Mouse (Mus musculus): ENCODE data around the gene Ctsl. TPM values are rescaled to one million over a fixed set of nuclear protein-coding genes. Genes with fewer than 3 reads are reported as not detected.

Gene Ctsl
- total RNA-seq, 1 experiment, result 326 TPM

DNA sequence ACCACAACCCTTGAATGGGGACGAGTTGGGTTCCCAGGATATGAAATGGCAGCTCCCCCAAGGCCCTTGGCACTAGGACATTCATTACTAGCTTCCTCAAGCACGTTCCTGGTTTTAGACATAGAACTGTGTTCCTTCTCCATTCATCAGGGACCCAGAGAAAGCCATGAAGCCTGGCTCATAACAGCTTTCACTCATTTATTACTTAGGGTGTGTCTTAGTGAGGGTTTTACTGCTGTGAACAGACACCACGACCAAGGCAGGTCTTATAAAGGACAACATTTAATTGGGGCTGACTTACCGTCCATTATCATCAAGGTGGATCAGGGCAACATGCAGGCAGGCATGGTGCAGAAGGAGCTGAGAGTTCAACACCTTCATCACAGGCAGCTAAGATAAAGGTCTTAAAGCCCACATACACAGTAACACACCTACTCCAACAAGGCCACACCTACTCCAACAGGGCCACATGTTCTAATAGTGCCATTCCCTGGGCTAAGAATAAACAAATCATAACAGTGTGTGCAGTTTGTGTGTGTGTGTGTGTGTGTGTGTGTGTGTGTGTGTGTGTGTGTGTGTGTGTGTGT is 35.1 kb downstream of the Ctsl start:
- H3K9me3 ChIP-seq (ENCODE audit: control insufficient read depth, insufficient read depth, low read depth, low read length), result no peaks in the 10 kb centered on the region
- H3K9ac ChIP-seq (ENCODE audit: insufficient read depth, low read depth, low read length, poor library complexity, severe bottlenecking), result no peak overlapping the region
- no peaks in the 10 kb centered on the region for H3K4me1 ChIP-seq (ENCODE audit: control insufficient read depth in 2 of 2, insufficient read depth in 2 of 2, low read length in 2 of 2, poor library complexity in 1 of 2)
- no peak for DNase-seq (ENCODE audit: low read depth, low spot score)
- no peak for TF ChIP-seq ZC3H11A (IDR thresholded peaks at IDR 0.05; ENCODE audit: borderline replicate concordance, low read depth, low read length)
- TF ChIP-seq MAFK (IDR thresholded peaks at IDR 0.05; ENCODE audit: insufficient read depth, low read depth, low read length), result no peak
- no peak for TF ChIP-seq ZNF384 (IDR thresholded peaks at IDR 0.05; ENCODE audit: low read depth, low read length)
- no peak for TF ChIP-seq HCFC1 (IDR thresholded peaks at IDR 0.05; ENCODE audit: borderline replicate concordance, insufficient read depth, low read length)
- no peak for TF ChIP-seq CHD2 (IDR thresholded peaks at IDR 0.05; ENCODE audit: low read depth, low read length)
- in situ Hi-C loops (cut with MboI; ENCODE audit: low sequenced_read_pairs in 2 of 2, unreplicated experiment in 2 of 2), result no loop called here
- H3K27ac ChIP-seq (ENCODE audit: insufficient read depth, low read depth, low read length, poor library complexity, severe bottlenecking), result no peak overlapping the region
- no peak overlapping the region for H3K4me3 ChIP-seq (ENCODE audit: insufficient read depth in 1 of 2, low read depth in 1 of 2, low read length in 2 of 2, poor library complexity in 1 of 2, severe bottlenecking in 1 of 2)
- H3K36me3 ChIP-seq (ENCODE audit: control insufficient read depth, insufficient read depth, low read length, poor library complexity, severe bottlenecking), result no peaks in the 10 kb centered on the region

DNA sequence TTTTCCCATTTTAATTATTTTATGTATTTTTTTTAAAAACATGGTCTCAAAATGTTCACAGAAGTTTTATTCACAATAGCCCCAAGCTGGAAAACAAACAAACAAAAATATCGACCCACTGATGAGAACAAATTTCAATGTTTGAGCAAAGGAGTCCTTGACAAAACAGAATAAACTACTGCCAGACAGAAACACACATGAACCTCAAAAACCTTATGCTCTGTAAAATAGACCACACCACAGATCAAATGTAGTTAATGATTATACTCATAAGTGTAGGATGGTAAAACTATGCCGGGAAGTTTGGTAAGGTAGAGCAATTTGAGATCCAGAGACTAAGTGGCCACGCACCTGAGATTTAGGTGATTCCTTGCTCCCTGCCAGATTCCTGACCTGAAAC is 37.6 kb downstream of the Ctsl start:
- no peak overlapping the region for H3K9ac ChIP-seq (ENCODE audit: insufficient read depth, low read depth, low read length, poor library complexity, severe bottlenecking)
- no peaks in the 10 kb centered on the region for H3K4me1 ChIP-seq (ENCODE audit: control insufficient read depth in 2 of 2, insufficient read depth in 2 of 2, low read length in 2 of 2, poor library complexity in 1 of 2)
- no peaks in the 10 kb centered on the region for H3K9me3 ChIP-seq (ENCODE audit: control insufficient read depth, insufficient read depth, low read depth, low read length)
- DNase-seq (ENCODE audit: low read depth, low spot score), result no peak
- in situ Hi-C loops (cut with MboI; ENCODE audit: low sequenced_read_pairs in 2 of 2, unreplicated experiment in 2 of 2), result no loop called here
- no peak for TF ChIP-seq ZC3H11A (IDR thresholded peaks at IDR 0.05; ENCODE audit: borderline replicate concordance, low read depth, low read length)
- no peak for TF ChIP-seq CHD2 (IDR thresholded peaks at IDR 0.05; ENCODE audit: low read depth, low read length)
- no peak for TF ChIP-seq HCFC1 (IDR thresholded peaks at IDR 0.05; ENCODE audit: borderline replicate concordance, insufficient read depth, low read length)
- TF ChIP-seq MAFK (IDR thresholded peaks at IDR 0.05; ENCODE audit: insufficient read depth, low read depth, low read length), result no peak
- TF ChIP-seq ZNF384 (IDR thresholded peaks at IDR 0.05; ENCODE audit: low read depth, low read length), result no peak
- H3K4me3 ChIP-seq (ENCODE audit: insufficient read depth in 1 of 2, low read depth in 1 of 2, low read length in 2 of 2, poor library complexity in 1 of 2, severe bottlenecking in 1 of 2), result no peak overlapping the region
- H3K27ac ChIP-seq (ENCODE audit: insufficient read depth, low read depth, low read length, poor library complexity, severe bottlenecking), result no peak overlapping the region
- H3K36me3 ChIP-seq (ENCODE audit: control insufficient read depth, insufficient read depth, low read length, poor library complexity, severe bottlenecking), result no peaks in the 10 kb centered on the region

DNA sequence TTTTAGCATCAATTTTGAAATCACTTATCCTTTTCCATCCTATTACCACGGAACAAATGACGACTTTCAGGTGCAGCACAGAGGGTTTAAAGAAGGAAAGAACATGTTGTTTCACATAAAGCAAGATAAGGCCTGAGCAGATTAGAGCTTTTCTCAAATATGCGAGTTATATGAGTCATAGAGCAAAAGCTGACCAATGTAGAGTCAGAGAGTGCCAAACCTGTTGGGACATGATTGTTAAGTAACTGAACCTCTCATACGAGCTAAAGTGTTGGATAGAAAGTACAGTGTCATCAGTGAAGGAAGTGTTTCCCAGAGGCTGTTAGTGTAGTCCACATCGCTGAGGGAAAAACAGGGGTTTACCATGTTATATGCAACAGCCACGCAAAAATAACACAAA is 38.4 kb downstream of the Ctsl start:
- in situ Hi-C loops (cut with MboI; ENCODE audit: low sequenced_read_pairs in 2 of 2, unreplicated experiment in 2 of 2), result no loop called here
- no peak for DNase-seq (ENCODE audit: low read depth, low spot score)
- no peak for TF ChIP-seq MAFK (IDR thresholded peaks at IDR 0.05; ENCODE audit: insufficient read depth, low read depth, low read length)
- H3K9me3 ChIP-seq (ENCODE audit: control insufficient read depth, insufficient read depth, low read depth, low read length), result no peaks in the 10 kb centered on the region
- H3K4me1 ChIP-seq (ENCODE audit: control insufficient read depth in 2 of 2, insufficient read depth in 2 of 2, low read length in 2 of 2, poor library complexity in 1 of 2), result no peaks in the 10 kb centered on the region
- no peak overlapping the region for H3K9ac ChIP-seq (ENCODE audit: insufficient read depth, low read depth, low read length, poor library complexity, severe bottlenecking)
- no peaks in the 10 kb centered on the region for H3K36me3 ChIP-seq (ENCODE audit: control insufficient read depth, insufficient read depth, low read length, poor library complexity, severe bottlenecking)
- H3K27ac ChIP-seq (ENCODE audit: insufficient read depth, low read depth, low read length, poor library complexity, severe bottlenecking), result no peak overlapping the region
- H3K4me3 ChIP-seq (ENCODE audit: insufficient read depth in 1 of 2, low read depth in 1 of 2, low read length in 2 of 2, poor library complexity in 1 of 2, severe bottlenecking in 1 of 2), result no peak overlapping the region

DNA sequence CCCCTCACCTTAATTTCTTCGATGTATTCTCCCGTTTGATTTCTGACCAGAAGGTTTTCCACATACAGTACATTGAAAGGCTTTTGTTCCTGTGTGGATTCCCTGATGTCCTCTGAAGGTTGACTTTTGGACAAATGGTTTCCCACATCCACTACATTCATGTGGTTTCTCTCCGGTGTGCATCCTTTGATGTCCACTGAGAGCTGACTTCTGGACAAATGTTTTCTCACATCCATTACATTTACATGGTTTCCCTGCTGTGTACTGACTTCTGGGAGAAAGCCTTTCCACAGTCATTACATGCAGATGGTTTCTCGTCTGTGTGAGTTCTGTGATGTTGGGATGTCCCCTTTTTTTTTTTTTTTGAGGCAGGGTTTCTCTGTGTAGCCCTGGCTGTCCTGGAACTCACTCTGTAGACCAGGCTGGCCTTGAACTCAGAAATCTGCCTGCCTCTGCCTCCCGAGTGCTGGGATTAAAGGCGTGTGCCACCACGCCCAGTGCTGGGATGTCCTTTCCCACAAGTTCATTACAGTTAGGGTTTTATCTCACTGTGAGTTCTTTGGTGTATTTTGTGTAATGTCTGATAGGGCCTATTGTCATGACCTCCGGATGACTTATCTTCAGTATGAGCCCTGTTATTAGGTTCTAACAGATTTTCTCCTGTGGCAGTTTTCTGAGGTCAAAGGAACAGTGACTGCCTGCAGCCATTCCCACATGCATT is 48.0 kb downstream of the Ctsl start:
- no peaks in the 10 kb centered on the region for H3K36me3 ChIP-seq (ENCODE audit: control insufficient read depth, insufficient read depth, low read length, poor library complexity, severe bottlenecking)
- TF ChIP-seq ZC3H11A (IDR thresholded peaks at IDR 0.05; ENCODE audit: borderline replicate concordance, low read depth, low read length) (no peak), ZNF384 (IDR thresholded peaks at IDR 0.05; ENCODE audit: low read depth, low read length) (peak; percentile 82; the same call in 1 of the 2 replicates), HCFC1 (IDR thresholded peaks at IDR 0.05; ENCODE audit: borderline replicate concordance, insufficient read depth, low read length) (no peak)
- DNase-seq (ENCODE audit: low read depth, low spot score), result no peak
- in situ Hi-C loops (cut with MboI; ENCODE audit: low sequenced_read_pairs in 2 of 2, unreplicated experiment in 2 of 2), result no loop called here
- no peak overlapping the region; the same call in 1 of the 2 replicates for H3K27ac ChIP-seq (ENCODE audit: insufficient read depth, low read depth, low read length, poor library complexity, severe bottlenecking)
- H3K9ac ChIP-seq (ENCODE audit: insufficient read depth, low read depth, low read length, poor library complexity, severe bottlenecking), result no peak overlapping the region
- H3K9me3 ChIP-seq (ENCODE audit: control insufficient read depth, insufficient read depth, low read depth, low read length), result no peaks in the 10 kb centered on the region
- H3K4me1 ChIP-seq (ENCODE audit: control insufficient read depth in 2 of 2, insufficient read depth in 2 of 2, low read length in 2 of 2, poor library complexity in 1 of 2), result 0 out of 4 replicates have a peak, but pooled peaks cover 1 to 2% of the 10 kb centered on the region in 2 experiments
- no peak overlapping the region for H3K4me3 ChIP-seq (ENCODE audit: insufficient read depth in 1 of 2, low read depth in 1 of 2, low read length in 2 of 2, poor library complexity in 1 of 2, severe bottlenecking in 1 of 2)

Measured in ES-E14 (cell line).